Mouse (Mus musculus): ENCODE data around the gene Pde1a. TPM values are rescaled to one million over a fixed set of nuclear protein-coding genes. Genes with fewer than 3 reads are reported as not detected.

Gene Pde1a
- total RNA-seq, 2 experiments from 2014 or later: 9.4 to 10.8 TPM

DNA sequence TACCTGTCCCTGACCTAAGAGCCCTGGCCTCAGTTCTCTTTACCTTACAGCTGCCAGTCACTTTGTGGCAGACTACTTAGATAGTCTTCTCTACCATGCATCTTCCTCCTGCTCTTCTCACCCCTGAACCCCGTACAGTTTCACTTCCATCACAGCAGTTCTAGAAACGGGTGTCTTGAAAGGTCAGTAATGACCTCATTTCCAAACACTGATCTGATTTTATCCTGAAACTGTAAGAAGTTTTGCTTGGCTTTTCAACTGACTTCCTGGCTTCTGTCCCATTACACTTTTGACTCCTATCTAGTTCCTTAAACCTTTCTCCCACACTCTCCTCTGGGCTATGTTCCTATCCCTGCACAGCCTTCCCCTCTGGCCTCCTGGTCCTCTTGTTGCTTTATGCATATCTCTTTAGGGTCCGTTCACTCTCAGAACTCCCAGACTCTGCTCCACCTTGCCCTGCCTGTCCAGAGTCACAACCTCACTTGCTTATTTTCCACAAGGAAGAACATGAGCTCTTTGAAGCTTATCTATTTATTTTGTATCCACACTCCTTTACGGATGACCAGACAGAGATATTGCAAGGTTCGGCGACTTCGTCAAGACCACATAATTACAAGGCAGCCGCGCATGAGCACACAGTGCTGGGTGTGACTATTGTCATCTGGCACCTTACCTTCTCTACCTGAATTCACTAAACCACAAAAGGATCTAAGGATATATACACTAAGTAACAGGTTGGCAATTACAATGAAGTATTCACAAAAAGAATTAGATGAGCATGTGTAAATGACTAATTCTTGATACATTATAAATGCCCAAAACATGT lies 162.4 kb downstream of the Pde1a start:
- DNase-seq: no peak
- intact Hi-C loops (cut with DNase I): no loop called here

DNA sequence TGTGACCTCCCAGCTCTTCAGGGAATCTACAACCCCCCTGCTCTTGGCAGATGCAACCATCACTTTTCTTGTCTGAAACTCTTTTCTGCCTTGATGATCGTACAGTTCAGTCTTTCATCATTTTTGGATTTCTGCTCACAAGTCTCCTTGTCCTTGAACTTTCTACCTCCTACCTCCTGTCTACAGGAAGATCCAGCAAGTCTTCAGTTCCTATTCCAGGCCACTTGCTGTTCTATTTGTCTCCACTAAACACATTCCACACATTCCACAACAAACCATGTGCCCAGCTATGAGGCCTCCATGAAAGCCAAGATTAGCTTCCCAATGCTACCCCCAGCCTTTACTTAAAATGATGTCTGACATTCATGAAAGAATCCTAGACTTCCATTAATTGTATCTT lies 163.2 kb downstream of the Pde1a start:
- intact Hi-C loops (cut with DNase I): no loop called here
- DNase-seq: no peak

- intact Hi-C loops (cut with DNase I): no loop called here
- DNase-seq: no peak
These were observed 164.3 kb downstream of the Pde1a start for GRCm38 (mm10) chr2:79964964-79965363.

GRCm38 (mm10) chr2:79961421-79961820 lies 167.8 kb downstream of the Pde1a start:
- intact Hi-C loops (cut with DNase I): no loop called here
- no peak for DNase-seq

- no peak for DNase-seq
- intact Hi-C loops (cut with DNase I): no loop called here
These were observed 171.5 kb downstream of the Pde1a start for GRCm38 (mm10) chr2:79957659-79958340.

GRCm38 (mm10) chr2:79945898-79946675 lies 183.2 kb downstream of the Pde1a start:
- intact Hi-C loops (cut with DNase I): no loop called here

DNA sequence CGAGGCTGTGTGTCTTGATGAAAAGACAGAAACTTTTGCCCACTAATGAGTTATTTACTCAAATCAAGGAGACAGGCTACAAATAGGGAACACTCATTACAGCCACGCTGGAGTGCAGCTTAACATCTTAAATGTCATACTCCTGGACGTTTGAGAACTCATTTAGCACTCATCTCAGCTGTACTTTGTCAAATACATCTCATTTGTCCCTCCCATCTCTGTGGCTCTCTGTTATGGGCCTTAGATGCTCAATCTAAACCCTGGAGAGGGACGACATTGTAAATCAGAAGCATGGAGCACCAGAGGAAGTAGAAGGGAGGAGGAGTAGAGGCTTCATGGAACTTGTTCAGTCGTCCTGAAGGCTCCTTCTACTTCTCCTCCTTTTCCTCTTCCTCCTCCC lies 194.6 kb downstream of the Pde1a start:
- intact Hi-C loops (cut with DNase I): no loop called here

More at GRCm38 (mm10) chr2:79945898-79946675, 183.2 kb downstream of the Pde1a start:
- DNase-seq: no peak

GRCm38 (mm10) chr2:79922356-79922755 lies 206.9 kb downstream of the Pde1a start:
- no peak for DNase-seq
- intact Hi-C loops (cut with DNase I): no loop called here

More for the DNA sequence above, 194.6 kb downstream of the Pde1a start:
- no peak for DNase-seq

- no peak for DNase-seq
- intact Hi-C loops (cut with DNase I): no loop called here
These were observed 207.9 kb downstream of the Pde1a start for GRCm38 (mm10) chr2:79921375-79921774.

DNA sequence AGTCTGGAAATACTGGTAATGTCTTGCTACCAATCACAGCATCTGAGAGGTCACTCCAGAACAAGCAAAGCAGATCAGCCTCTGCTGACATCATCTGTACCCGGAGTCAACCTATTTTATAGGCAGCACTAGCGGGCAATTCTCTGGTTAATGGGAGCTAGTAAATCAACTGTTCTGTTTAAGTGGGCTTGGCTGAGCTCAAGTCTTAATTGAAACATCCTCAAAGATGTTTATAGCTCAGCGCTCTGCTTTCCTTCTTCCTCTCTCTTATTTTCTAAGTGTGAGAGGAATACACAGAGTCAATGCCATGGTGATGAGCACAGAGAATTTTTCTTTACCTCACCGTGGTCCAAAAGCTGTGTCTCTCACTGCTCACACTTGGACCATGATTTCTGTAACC lies 208.8 kb downstream of the Pde1a start:
- DNase-seq: no peak
- intact Hi-C loops (cut with DNase I): no loop called here

GRCm38 (mm10) chr2:79901841-79902510 lies 227.3 kb downstream of the Pde1a start:
- DNase-seq: no peak
- intact Hi-C loops (cut with DNase I): no loop called here

GRCm38 (mm10) chr2:79898522-79898921 lies 230.7 kb downstream of the Pde1a start:
- no peak for DNase-seq
- intact Hi-C loops (cut with DNase I): no loop called here

DNA sequence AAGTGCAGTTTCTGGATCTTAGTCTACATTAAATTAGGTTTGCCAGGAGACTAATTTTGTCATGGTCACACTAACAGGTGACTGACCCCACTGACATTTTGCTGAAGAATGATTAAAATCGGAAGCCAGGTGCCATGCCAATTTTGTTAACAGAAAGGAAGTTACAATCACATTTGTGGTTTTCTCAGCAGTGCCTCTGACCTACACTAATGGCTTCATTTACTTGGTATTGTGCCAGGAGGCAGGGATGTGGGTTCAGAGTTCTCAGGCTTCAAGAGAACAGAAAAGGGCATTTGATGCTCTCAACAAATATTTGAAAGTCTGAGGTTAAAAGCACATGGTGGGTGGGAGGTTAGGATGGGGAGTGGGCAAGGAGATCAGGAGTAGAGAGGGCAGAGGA lies 236.4 kb downstream of the Pde1a start:
- intact Hi-C loops (cut with DNase I): no loop called here
- DNase-seq: no peak

- intact Hi-C loops (cut with DNase I): no loop called here
- peak in 1 of 2 experiments; percentile 9 for DNase-seq
These were observed 237.3 kb downstream of the Pde1a start for GRCm38 (mm10) chr2:79891760-79892570.

GRCm38 (mm10) chr2:79890726-79891125 lies 238.5 kb downstream of the Pde1a start:
- DNase-seq: no peak
- intact Hi-C loops (cut with DNase I): no loop called here

- intact Hi-C loops (cut with DNase I): no loop called here
These were observed 245.5 kb downstream of the Pde1a start for GRCm38 (mm10) chr2:79883631-79884350.

GRCm38 (mm10) chr2:79883210-79883609 lies 246.0 kb downstream of the Pde1a start:
- DNase-seq: no peak
- intact Hi-C loops (cut with DNase I): no loop called here

More at GRCm38 (mm10) chr2:79883631-79884350, 245.5 kb downstream of the Pde1a start:
- no peak for DNase-seq

DNA sequence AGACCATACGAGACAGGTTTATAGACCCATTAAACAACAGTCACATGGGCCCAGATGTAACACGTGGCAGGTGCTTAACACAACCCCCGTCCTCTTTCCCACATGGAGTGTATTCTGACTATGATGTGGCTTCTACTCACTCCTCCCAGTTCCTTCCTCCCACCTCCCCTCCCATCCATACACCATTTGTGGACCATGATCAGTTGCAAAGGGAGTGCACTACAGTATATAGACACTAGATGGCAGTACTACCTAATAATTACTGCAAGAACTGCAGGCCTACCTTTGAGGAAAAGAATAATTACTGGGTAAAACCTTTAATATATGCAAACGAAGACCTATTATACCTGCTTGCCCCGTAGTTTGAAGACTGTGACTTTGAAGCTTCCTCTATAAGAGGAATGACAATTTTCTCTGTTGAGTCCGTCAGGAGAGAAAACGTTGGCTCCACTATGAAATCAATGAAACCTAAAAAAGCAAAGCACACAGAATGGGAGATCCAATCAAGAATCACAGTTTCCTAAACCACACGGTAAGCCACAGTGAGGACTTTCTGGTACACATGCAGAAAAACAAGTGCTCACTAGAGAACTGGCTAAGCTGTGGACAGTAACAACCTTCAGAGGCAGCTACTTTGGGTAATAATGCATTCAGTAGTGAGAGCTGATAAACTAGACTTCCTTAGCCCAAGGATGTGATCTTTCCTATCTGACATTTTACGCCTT lies 263.8 kb downstream of the Pde1a start:
- intact Hi-C loops (cut with DNase I): loop anchor here (1.0 kb wide), 1 partner anchor 401 kb away; no protein-coding TSS in a partner anchor
- peak in 1 of 2 experiments; percentile 51 for DNase-seq

Measured in heart, postnatal 14 days (tissue).